Mouse (Mus musculus) ES-E14 (cell line): ENCODE measurements at regions not wholly inside any gene's neighbourhood (a gene's known extent, or its start where the extent isn't known, plus 50 kb on each side); places are given as distances from the start of the nearest gene placed in this dataset.

Experiments
- MAFK ChIP-seq: IDR thresholded peaks from 2 replicates; pipeline ENCODE4 v1.6.1; 2014; ENCODE audit warnings: mild to moderate bottlenecking, low read depth, low read length, inconsistent platforms; ENCODE audit not compliant: insufficient read depth
- ZNF384 ChIP-seq: IDR thresholded peaks from 2 replicates; pipeline ENCODE4 v1.6.1; 2012; ENCODE audit warnings: low read depth, low read length, inconsistent platforms

DNA sequence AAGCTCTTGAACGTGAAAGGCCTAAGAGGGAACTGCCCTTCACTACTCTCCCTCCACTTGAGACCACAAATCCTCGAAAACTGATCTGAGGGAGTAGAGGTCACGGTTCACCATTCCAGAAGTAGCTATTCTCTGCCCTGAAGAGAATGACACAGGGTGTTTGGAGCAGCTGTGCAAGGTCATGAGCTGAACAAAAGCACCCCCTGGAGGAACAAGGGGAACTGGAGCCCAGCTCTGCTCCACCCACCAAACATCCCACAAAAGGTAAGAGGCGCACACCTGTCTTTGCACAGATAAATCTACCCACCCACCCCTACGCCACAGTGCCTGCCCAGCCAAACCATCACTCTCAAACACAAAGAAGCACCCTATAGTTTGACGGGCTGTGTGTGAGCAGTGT lies 90.4 kb upstream of the Clstn2 start:
- TF ChIP-seq ZNF384 (no peak), MAFK (no peak)
